Mouse (Mus musculus) 416B (cell line): Measurements from ENCODE around the gene Pank1.

Experiments
- DNase-seq: peaks from one replicate; pipeline ENCODE4 v3.0.0; 2011; ENCODE audit warnings: low read depth

The Pank1 gene

DNA sequence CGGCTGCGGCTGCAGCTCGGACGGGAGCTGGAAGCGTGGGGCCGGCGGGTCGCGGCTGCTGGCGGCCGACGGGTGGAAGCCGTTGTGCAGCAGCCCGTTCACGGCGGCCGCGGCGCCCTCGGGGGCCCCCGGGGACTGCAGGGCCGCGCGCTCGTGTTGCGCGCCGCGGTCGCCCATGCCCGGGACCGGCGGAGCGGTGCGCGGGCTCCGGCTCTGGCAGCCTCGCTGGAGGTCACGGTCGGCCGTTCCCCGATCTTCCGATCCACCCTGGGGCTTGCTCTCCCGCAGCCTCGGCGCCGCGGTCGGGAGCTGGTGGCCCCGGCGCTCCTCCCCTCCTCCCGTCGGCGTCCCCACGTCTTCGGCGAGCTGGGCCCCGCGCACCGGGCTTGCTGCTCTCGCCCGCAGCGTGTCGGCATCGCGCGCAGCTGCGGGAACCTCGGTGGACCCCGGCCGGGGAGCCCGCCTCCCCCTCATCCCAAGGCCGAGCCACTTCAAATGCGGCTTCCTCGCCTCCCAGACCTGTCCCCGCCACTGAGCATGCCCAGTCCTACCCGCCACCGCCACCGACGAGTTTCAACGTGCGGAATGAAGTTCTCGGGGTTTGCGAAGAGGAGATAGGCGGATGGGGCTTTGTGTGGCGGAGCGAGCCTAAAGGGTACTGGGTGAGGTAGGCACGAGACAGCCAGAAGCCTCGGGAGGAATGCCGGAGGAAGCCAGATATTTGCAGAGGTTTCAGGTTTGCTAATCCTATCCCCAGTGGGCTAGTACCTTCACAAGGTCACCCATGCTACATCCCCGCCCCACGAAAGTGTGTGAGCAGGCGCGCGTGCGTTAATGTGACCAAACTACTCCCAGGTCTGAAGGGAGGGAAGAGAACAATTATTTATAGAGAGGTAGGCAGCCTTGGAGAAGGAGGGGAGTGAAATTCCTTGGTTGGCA is at the start of gene Pank1:
Gene Pank1, minus strand, starts transcription at position 853 of the 939 bp plus-strand sequence.
- peak; percentile 82 for DNase-seq

DNA sequence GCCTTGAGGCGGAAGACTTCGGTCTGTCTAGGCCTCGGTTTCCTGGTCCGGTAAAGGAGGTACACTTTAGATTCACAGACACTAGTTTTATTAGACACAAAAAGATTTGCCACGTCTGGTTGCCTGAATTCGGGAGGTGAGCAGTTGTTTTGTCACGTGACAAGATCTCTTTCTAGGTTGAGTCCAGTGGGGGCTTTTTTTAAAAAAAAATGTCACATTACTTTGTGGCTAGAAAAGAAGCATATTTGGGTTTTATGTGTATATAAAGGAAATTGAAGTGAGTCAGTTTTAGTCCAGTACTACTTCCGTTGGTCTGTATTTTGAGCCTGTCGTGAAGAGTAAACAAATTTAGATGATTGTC is 43.3 kb upstream of the Pank1 start:
- DNase-seq = no peak

DNA sequence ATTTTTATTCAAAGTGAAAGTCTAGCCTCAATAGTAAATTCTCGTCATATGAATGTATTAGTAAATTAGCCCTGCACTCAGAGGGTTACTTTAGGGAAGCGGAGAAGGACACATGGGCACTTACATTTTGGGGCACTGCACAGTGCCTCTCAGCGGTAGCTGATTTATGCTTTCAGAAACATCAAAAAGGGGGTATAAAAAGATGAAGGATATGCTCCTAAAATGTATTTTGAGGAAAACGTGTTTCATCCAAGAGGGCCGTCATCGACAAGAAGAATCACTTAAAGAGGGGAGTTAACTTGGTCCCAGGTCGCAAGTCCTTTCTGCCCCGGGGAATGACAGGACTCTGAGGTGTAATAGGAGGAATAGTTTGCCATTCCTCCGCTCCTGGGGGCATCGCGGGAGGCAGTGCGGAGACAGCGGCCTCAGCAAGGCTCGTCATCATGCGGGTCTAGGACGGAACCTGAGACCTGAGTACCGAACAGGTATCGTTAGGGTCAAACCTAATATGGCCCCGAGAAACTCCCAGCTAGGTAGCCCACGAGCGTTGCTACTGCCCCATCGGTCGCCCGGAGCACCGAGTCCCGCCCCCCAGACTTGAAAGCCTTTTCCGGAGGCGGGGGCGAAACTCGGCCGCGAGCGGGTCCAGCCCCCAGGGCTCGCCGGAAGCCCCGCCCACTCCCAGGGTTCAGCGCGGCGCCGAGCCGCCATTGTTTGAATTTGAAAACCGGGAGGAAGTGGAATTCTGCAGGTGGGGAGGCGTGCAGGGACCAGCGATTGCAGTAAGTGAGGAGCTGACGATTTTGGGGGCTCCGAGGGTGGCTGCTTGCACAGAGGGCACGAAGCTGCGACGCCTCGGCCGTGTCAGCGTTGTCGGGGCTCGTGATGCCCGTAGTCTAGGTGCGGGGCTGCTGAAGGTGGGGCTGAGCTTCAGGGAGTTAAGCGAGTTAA is 42.7 kb upstream of the Pank1 start, which contains the start of gene Kif20b:
Gene Kif20b, plus strand, starts transcription at position 710 of the 951 bp plus-strand sequence.
- DNase-seq = peak; percentile 95

- peak; percentile 81 for DNase-seq
Observed at GRCm38 (mm10) chr19:34921253-34921651, 42.0 kb upstream of the Pank1 start.

DNA sequence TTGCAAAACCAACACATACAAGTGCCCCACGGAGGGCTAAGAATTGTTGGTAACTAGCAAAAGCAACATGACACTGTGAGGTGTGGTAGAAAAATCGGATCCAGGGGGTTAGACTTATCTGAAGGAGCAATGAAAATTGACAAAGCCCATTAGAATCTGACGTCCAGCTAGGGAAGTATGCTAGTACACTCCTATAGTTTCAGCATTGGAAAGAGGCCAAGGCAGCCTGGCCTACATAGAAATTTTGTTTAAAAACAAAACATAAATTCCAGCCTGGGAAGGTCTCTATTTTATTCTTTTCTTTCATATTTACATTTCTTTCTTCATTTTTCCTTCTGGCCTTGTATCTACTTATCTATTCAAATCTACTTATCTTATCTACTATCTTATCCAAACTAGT is 41.3 kb upstream of the Pank1 start:
- DNase-seq = no peak

DNA sequence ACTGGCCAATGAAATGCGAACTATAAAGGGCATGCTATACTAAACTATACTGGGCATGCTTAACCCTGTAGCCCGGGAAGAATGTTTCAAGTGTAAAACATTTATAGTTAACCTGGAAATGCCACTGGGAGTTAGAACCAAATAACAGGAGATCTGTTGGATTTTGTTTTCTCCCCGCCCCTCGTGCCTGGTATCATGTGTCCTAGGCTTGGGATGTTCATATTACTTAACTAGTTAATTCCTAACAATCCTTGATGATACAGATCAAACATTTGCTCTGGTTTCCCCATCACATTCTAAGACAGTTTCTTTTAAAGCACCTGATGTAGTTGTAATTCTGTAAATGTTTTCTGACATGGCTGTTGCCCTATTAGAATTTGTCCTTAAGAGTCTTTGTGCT is 40.8 kb upstream of the Pank1 start:
- DNase-seq = no peak

GRCm38 (mm10) chr19:34912366-34912765 is 33.1 kb upstream of the Pank1 start:
- DNase-seq = no peak

DNA sequence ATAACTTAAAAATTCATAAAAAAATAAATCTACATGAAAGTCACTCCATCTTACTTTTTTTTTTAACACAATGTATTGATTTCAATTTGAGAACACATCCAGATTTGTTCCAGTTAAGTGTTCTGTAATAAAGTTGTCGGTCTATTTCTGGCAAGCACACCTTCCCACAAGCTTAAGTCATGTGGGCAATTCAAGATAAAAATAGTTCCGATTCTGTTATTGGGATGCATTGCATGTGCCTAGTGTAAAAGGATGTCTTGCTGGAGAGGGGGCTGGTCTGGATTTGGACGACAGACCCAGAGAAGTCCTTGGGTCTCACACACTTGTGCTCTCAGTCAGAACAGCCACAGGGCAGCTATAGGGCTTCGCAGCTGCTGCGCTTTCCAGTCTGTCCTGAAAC is 27.5 kb upstream of the Pank1 start:
- no peak for DNase-seq

- DNase-seq = peak; percentile 91
Observed at GRCm38 (mm10) chr19:34905424-34905823, 26.2 kb upstream of the Pank1 start.

- no peak for DNase-seq
Observed at GRCm38 (mm10) chr19:34904032-34904431, 24.8 kb upstream of the Pank1 start.

GRCm38 (mm10) chr19:34901735-34902134 is 22.5 kb upstream of the Pank1 start:
- DNase-seq = no peak

DNA sequence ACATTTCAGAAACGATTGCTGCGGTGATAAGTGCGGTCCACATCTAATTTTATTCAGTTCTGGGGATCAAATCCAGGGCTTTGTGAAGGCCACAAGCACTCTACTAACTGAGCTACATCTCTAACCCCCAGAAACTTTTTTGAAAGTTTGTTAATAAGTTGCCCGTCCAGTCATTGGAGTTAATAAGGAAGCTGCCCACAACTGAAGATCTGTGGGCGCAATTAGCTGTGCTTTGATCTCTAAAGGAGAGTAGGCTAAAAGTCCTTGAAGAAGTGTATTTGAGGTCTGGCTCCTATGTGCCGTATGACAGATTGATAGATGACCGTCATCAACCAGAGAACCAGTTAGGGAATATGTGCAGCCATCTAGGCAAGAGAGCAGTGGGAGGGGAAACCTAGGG is 22.0 kb upstream of the Pank1 start:
- DNase-seq = no peak

- no peak for DNase-seq
Observed at GRCm38 (mm10) chr19:34898941-34899340, 19.7 kb upstream of the Pank1 start.

GRCm38 (mm10) chr19:34897082-34897965 is 18.1 kb upstream of the Pank1 start:
- no peak for DNase-seq

DNA sequence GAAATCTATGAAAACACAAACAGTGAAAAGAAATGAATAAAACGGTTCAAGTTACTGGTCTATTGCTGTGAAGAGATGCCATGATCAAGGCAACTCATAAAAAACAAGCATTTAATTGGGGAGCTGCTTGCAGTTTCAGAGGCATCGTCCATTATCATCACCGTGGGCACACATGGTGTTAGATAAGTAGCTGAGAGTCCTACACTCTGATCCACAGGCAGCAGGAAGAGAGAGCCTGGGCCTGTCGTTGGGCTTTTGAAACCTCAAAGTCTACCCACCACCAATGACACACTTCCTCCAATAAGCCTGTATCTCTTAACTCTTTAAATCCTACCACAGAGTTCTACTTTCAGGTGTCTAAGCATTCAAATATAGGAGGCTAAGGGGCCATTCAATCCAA is 15.8 kb upstream of the Pank1 start:
- peak; percentile 83 for DNase-seq

- no peak for DNase-seq
Observed at GRCm38 (mm10) chr19:34891590-34891989, 12.3 kb upstream of the Pank1 start.

- DNase-seq = no peak
Observed at GRCm38 (mm10) chr19:34890981-34891380, 11.7 kb upstream of the Pank1 start.

GRCm38 (mm10) chr19:34886324-34886723 is 7.1 kb upstream of the Pank1 start:
- DNase-seq = no peak

- no peak for DNase-seq
Observed at GRCm38 (mm10) chr19:34883526-34884224, 4.4 kb upstream of the Pank1 start.

- DNase-seq = no peak
Observed at GRCm38 (mm10) chr19:34882443-34882842, 3.2 kb upstream of the Pank1 start.

DNA sequence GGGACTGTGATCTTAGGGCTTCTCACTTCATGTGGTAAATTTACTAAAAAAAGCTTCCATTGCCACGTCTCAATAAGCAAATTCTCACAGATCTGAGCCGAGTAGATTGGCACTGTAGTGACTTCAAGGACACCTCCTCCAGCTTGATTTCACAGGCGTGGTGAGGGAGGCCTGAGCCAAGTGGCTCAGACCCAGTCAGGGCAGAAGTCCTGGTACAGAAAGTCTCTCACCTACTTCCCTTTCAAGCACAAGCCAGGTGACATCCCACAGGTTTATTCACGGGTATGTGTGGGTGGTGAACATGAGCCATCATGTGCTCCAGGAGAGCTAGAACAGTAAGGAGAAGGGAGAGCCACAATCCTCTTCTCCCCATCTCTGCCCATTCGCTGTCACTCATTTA is 1.9 kb upstream of the Pank1 start:
- no peak for DNase-seq
